9 mouse cellular contexts compared by ENCODE assay signal in genomic region chr19:6871574-6872271, GRCm38 (mm10). TPM values are rescaled to one million over a fixed set of nuclear protein-coding genes. Genes with fewer than 3 reads are reported as not detected.
A peak's percentile ranks its signal among the peaks of the same experiment; 100 is the strongest.
DNase-seq lines count a peak whose midpoint lies in the region; ATAC-seq lines count a peak whose summit lies in the region.
"Had no signal": no experiment of that assay in that cellular context is flagged by ENCODE, and none has a peak within 500 bp of the region (broad histone marks: within the 10 kb centered on the region; RNA-seq: fewer than 3 reads in every experiment).

No protein-coding gene starts in this region.

- H3K27me3 ChIP-seq in limb, embryonic 10.5 days (ENCODE audit: low read depth, poor library complexity, severe bottlenecking), result no peaks in the 10 kb centered on the region
- H3K27me3 ChIP-seq: embryonic facial prominence, embryonic 12.5 days had no signal

- H3K27ac ChIP-seq in limb, embryonic 10.5 days, result no peak overlapping the region
- H3K27ac ChIP-seq: embryonic facial prominence, embryonic 12.5 days had no signal

- no peaks in the 10 kb centered on the region for H3K9me3 ChIP-seq in limb, embryonic 10.5 days (replicated peaks)
- H3K9me3 ChIP-seq: embryonic facial prominence, embryonic 12.5 days had no signal

- peak; percentile 78 for ATAC-seq in megakaryocyte, adult 5-6 weeks (ENCODE audit: poor library complexity, severe bottlenecking)

- peak; percentile 28 to 48 for DNase-seq in heart, postnatal 10 days
- DNase-seq in heart, postnatal 25 days (ENCODE audit: low spot score), result no peak
- peak; percentile 41 for DNase-seq in T-cell, adult 2 months (ENCODE audit: low spot score)
- peak; percentile 95 for DNase-seq in kidney, adult 11 months
- DNase-seq in frontal cortex, postnatal 10 days (ENCODE audit: low spot score in 2 of 2), result no peak
- no peak for DNase-seq in gastrocnemius, postnatal 10 days
- DNase-seq in limb, embryonic 10.5 days (ENCODE audit: low spot score), result no peak

- intact Hi-C loops in heart, postnatal 10 days (cut with DNase I), result no loop called here
- intact Hi-C loops in heart, postnatal 25 days (cut with DNase I), result no loop called here

- H3K4me3 ChIP-seq in limb, embryonic 10.5 days, result no peak overlapping the region
- H3K4me3 ChIP-seq: embryonic facial prominence, embryonic 12.5 days had no signal

- peaks cover 7% of the 10 kb centered on the region for H3K4me1 ChIP-seq in limb, embryonic 10.5 days
- H3K4me1 ChIP-seq: embryonic facial prominence, embryonic 12.5 days had no signal

- H3K36me3 ChIP-seq in limb, embryonic 10.5 days, result no peaks in the 10 kb centered on the region
- H3K36me3 ChIP-seq: embryonic facial prominence, embryonic 12.5 days had no signal

- 71% methylated on average over 5 of the region's 5 CpGs for WGBS in limb, embryonic 10.5 days

RNA-seq across cellular contexts. Expression of gene Ccdc88b, which starts 13.7 kb away (rescaled TPM):
- 1 to 10 TPM in 1 of 2 experiments, under 1 TPM in 1; 0.69 to 1.2 TPM for total RNA-seq in heart, postnatal 10 days (2021)
- under 1 TPM; 0.55 to 0.73 TPM for total RNA-seq in heart, postnatal 25 days (2021)
- total RNA-seq in megakaryocyte, adult 5-6 weeks (2015), result 12.0 and 13.3 TPM in 2 replicates
- 45.9 and 78.0 TPM in 2 replicates for total RNA-seq in megakaryocyte, adult 5-6 weeks (2017)
- total RNA-seq in gastrocnemius, postnatal 10 days (2021), result 1 to 10 TPM in 1 of 2 experiments, under 1 TPM in 1; 0.97 to 1.5 TPM
- polyA plus RNA-seq in limb, embryonic 10.5 days (2016; fragmentation: Nextera tagmentation; extraction: Ambion mirVana), result 0.15 and 0.61 TPM in 2 replicates

RNA-seq across cellular contexts. Expression of gene Rps6ka4, which starts 31.3 kb away (rescaled TPM):
- total RNA-seq in heart, postnatal 10 days (2021), result 10 to 100 TPM; 22.7 to 25.9 TPM
- total RNA-seq in heart, postnatal 25 days (2021), result 10 to 100 TPM; 17.2 to 19.0 TPM
- 5.5 and 7.3 TPM in 2 replicates for total RNA-seq in megakaryocyte, adult 5-6 weeks (2015)
- 17.2 and 21.4 TPM in 2 replicates for total RNA-seq in megakaryocyte, adult 5-6 weeks (2017)
- total RNA-seq in gastrocnemius, postnatal 10 days (2021), result 10 to 100 TPM; 12.1 to 12.2 TPM
- polyA plus RNA-seq in limb, embryonic 10.5 days (2016; fragmentation: Nextera tagmentation; extraction: Ambion mirVana), result 2.8 and 4.8 TPM in 2 replicates

RNA-seq across cellular contexts. Expression of gene Trmt112, which starts 37.8 kb away (rescaled TPM):
- total RNA-seq in heart, postnatal 10 days (2021), result 10 to 100 TPM; 26.2 to 34.2 TPM
- total RNA-seq in heart, postnatal 25 days (2021), result 10 to 100 TPM; 29.2 to 32.6 TPM
- 133 and 146 TPM in 2 replicates for total RNA-seq in megakaryocyte, adult 5-6 weeks (2015)
- total RNA-seq in megakaryocyte, adult 5-6 weeks (2017), result 176 and 188 TPM in 2 replicates
- total RNA-seq in gastrocnemius, postnatal 10 days (2021), result 10 to 100 TPM; 45.2 to 48.1 TPM
- 157 and 168 TPM in 2 replicates for polyA plus RNA-seq in limb, embryonic 10.5 days (2016; fragmentation: Nextera tagmentation; extraction: Ambion mirVana)

RNA-seq across cellular contexts. Expression of gene Prdx5, which starts 38.2 kb away (rescaled TPM):
- 100 to 1,000 TPM; 455 to 461 TPM for total RNA-seq in heart, postnatal 10 days (2021)
- total RNA-seq in heart, postnatal 25 days (2021), result 100 to 1,000 TPM; 722 to 748 TPM
- 951 and 1,046 TPM in 2 replicates for total RNA-seq in megakaryocyte, adult 5-6 weeks (2015)
- total RNA-seq in megakaryocyte, adult 5-6 weeks (2017), result 1,745 and 2,032 TPM in 2 replicates
- 100 to 1,000 TPM; 150 to 152 TPM for total RNA-seq in gastrocnemius, postnatal 10 days (2021)
- polyA plus RNA-seq in limb, embryonic 10.5 days (2016; fragmentation: Nextera tagmentation; extraction: Ambion mirVana), result 122 and 131 TPM in 2 replicates

RNA-seq across cellular contexts. Expression of gene Esrra, which starts 49.9 kb away (rescaled TPM):
- total RNA-seq in heart, postnatal 10 days (2021), result 100 to 1,000 TPM; 122 to 125 TPM
- 100 to 1,000 TPM; 146 to 156 TPM for total RNA-seq in heart, postnatal 25 days (2021)
- 11.9 and 12.4 TPM in 2 replicates for total RNA-seq in megakaryocyte, adult 5-6 weeks (2015)
- total RNA-seq in megakaryocyte, adult 5-6 weeks (2017), result 24.6 and 28.9 TPM in 2 replicates
- total RNA-seq in gastrocnemius, postnatal 10 days (2021), result 10 to 100 TPM; 45.8 to 45.9 TPM
- polyA plus RNA-seq in limb, embryonic 10.5 days (2016; fragmentation: Nextera tagmentation; extraction: Ambion mirVana), result 6.2 and 7.0 TPM in 2 replicates

Comparison
In these comparisons a context has a peak if more than half of its experiments do, and no peak if none do; other contexts are left out.
1. DNase-seq: peak in heart, postnatal 10 days (2 of 2), T-cell, adult 2 months (single experiment) and kidney, adult 11 months (single experiment); none in heart, postnatal 25 days (single experiment), frontal cortex, postnatal 10 days (0 of 2), gastrocnemius, postnatal 10 days (single experiment) and limb, embryonic 10.5 days (single experiment).
2. RNA of gene Ccdc88b, which starts 13.7 kb away (total RNA-seq): 12.0 to 78.0 TPM in megakaryocyte, adult 5-6 weeks; 0.97 to 1.5 TPM in gastrocnemius, postnatal 10 days, 0.69 to 1.2 TPM in heart, postnatal 10 days and 0.55 to 0.73 TPM in heart, postnatal 25 days; every median in the first group is over 4 times any median in the second.